Mouse (Mus musculus): ENCODE measurements around the gene Ldlr.

DNA sequence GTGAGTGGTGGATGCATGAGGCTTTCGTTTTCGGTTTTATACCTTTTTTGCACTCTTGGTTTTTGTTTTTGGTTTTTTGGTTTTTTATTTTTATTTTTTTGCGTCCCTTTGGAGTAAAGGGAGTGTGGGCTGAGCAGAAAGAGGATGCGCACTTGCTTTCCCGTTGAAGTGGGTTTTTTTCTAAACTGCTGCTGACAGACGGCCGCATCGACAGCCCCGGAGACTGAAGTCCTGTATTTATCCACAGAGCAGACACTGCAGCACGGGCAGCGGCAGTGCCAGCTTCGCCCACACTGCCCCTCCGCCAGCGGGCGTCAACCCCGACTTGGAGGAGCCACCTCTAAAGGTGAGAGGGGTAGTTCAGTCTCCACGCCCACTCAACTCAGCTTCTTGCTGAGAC lies 45.6 kb upstream of the Ldlr start:
- TF ChIP-seq POLR2A (IDR thresholded peaks at IDR 0.05; ENCODE audit: extremely low read depth, insufficient read depth, low read length) (no peak), CTCF (IDR thresholded peaks at IDR 0.05; ENCODE audit: extremely low read depth, insufficient read depth, low read length) (no peak)

All from cortical plate, adult 2 months (tissue).